Mouse (Mus musculus) E14TG2a.4 (cell line): ENCODE results near the gene Tmem258.

Experiments used
- CTCF ChIP-seq: conservative IDR thresholded peaks from 2 replicates; pipeline ENCODE4 v1.5.1; 2014; ENCODE audit warnings: low read length
- NANOG ChIP-seq: IDR thresholded peaks from 2 replicates; pipeline ENCODE4 v1.6.1; 2014; ENCODE audit warnings: borderline replicate concordance, low read length, mixed read lengths

GRCm38 (mm10) chr19:10188281-10188811 lies 15.5 kb upstream of the Tmem258 start:
- no peak for TF ChIP-seq CTCF
- no peak for TF ChIP-seq NANOG
